Mouse (Mus musculus): ENCODE data around the gene Cyp4f18. TPM values are rescaled to one million over a fixed set of nuclear protein-coding genes. Genes with fewer than 3 reads are reported as not detected.
"Not testable (repeated sequence)": the region's sequence is repeated elsewhere in the genome, so short reads cannot be mapped to it uniquely, and the experiment has no call there.

Cyp4f18 gene
- polyA plus RNA-seq, 1 experiment from 2014 or later: 0.20 TPM

- no peak for ATAC-seq (ENCODE audit: low FRiP score)
- H3K27ac ChIP-seq: no peak overlapping the region
- no peaks in the 10 kb centered on the region for H3K27me3 ChIP-seq (ENCODE audit: control insufficient read depth, insufficient read depth, low read length)
- H3K9ac ChIP-seq: no peak overlapping the region
- no peaks in the 10 kb centered on the region for H3K4me1 ChIP-seq (replicated peaks; ENCODE audit: control insufficient read depth, insufficient read depth, low read length)
- no peak overlapping the region for H3K4me2 ChIP-seq (replicated peaks)
- no peak overlapping the region for H3K4me3 ChIP-seq (replicated peaks; ENCODE audit: low read length)
- no peak for DNase-seq (ENCODE audit: low spot score)
- H3K9me3 ChIP-seq (ENCODE audit: control insufficient read depth, low read length): peaks cover 4% of the 10 kb centered on the region; the same call in 1 of the 2 replicates
- H3K36me3 ChIP-seq (replicated peaks; ENCODE audit: control insufficient read depth, insufficient read depth): peaks cover 45% of the 10 kb centered on the region
These were observed 43.0 kb downstream of the Cyp4f18 start for GRCm38 (mm10) chr8:71966411-71966810.

GRCm38 (mm10) chr8:71965166-71965565 is 44.3 kb downstream of the Cyp4f18 start:
- H3K36me3 ChIP-seq (replicated peaks; ENCODE audit: control insufficient read depth, insufficient read depth): peaks cover 45% of the 10 kb centered on the region

GRCm38 (mm10) chr8:71964051-71964450 is 45.4 kb downstream of the Cyp4f18 start:
- 93% methylated on average over 3 of the region's 3 CpGs for WGBS
- Histone ChIP-seq H3K36me3 (replicated peaks; ENCODE audit: control insufficient read depth, insufficient read depth) (peaks cover 35% of the 10 kb centered on the region), H3K27me3 (ENCODE audit: control insufficient read depth, insufficient read depth, low read length) (no peaks in the 10 kb centered on the region)

More at GRCm38 (mm10) chr8:71965166-71965565, 44.3 kb downstream of the Cyp4f18 start:
- Histone ChIP-seq H3K27me3 (ENCODE audit: control insufficient read depth, insufficient read depth, low read length) (no peaks in the 10 kb centered on the region), H3K4me3 (replicated peaks; ENCODE audit: low read length) (no peak overlapping the region), H3K4me2 (replicated peaks) (no peak overlapping the region), H3K9me3 (ENCODE audit: control insufficient read depth, low read length) (peaks cover 4% of the 10 kb centered on the region; the same call in 1 of the 2 replicates), H3K27ac (no peak overlapping the region), H3K4me1 (replicated peaks; ENCODE audit: control insufficient read depth, insufficient read depth, low read length) (no peaks in the 10 kb centered on the region), H3K9ac (no peak overlapping the region)
- no peak for DNase-seq (ENCODE audit: low spot score)
- WGBS: 97% methylated on average over 2 of the region's 2 CpGs
- ATAC-seq (ENCODE audit: low FRiP score): no peak

GRCm38 (mm10) chr8:71961796-71962195 is 47.6 kb downstream of the Cyp4f18 start:
- Histone ChIP-seq H3K9ac (no peak overlapping the region), H3K9me3 (ENCODE audit: control insufficient read depth, low read length) (peaks cover 4% of the 10 kb centered on the region; the same call in 1 of the 2 replicates), H3K27ac (no peak overlapping the region), H3K4me3 (replicated peaks; ENCODE audit: low read length) (no peak overlapping the region), H3K27me3 (ENCODE audit: control insufficient read depth, insufficient read depth, low read length) (no peaks in the 10 kb centered on the region), H3K4me2 (replicated peaks) (no peak overlapping the region), H3K36me3 (replicated peaks; ENCODE audit: control insufficient read depth, insufficient read depth) (peaks cover 14% of the 10 kb centered on the region), H3K4me1 (replicated peaks; ENCODE audit: control insufficient read depth, insufficient read depth, low read length) (no peaks in the 10 kb centered on the region)
- DNase-seq (ENCODE audit: low spot score) (no peak), ATAC-seq (ENCODE audit: low FRiP score) (no peak)
- 93% methylated on average over 5 of the region's 5 CpGs for WGBS

More at GRCm38 (mm10) chr8:71964051-71964450, 45.4 kb downstream of the Cyp4f18 start:
- DNase-seq (ENCODE audit: low spot score): no peak
- peaks cover 4% of the 10 kb centered on the region; the same call in 1 of the 2 replicates for H3K9me3 ChIP-seq (ENCODE audit: control insufficient read depth, low read length)
- no peak for ATAC-seq (ENCODE audit: low FRiP score)
- H3K4me2 ChIP-seq (replicated peaks): no peak overlapping the region
- H3K4me1 ChIP-seq (replicated peaks; ENCODE audit: control insufficient read depth, insufficient read depth, low read length): no peaks in the 10 kb centered on the region
- H3K27ac ChIP-seq: no peak overlapping the region
- no peak overlapping the region for H3K9ac ChIP-seq
- H3K4me3 ChIP-seq (replicated peaks; ENCODE audit: low read length): no peak overlapping the region

DNA sequence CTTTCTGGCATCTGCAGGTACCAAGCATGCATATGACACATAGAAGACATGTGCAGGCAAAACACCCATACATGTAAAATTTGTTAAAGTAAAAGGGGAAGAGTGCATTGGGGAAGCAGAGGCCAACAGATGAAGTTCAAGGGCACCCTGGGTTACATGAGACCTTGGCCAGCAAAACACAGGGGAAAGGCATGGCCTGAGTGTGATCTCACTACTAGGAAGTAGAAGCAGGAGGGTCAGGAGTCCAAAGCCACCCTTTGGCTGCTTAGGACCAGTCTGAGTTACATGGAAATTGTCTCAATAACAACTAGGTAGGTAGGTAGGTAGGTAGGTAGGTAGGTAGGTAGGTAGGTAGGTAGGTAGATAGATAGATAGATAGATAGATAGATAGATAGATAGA is 48.9 kb downstream of the Cyp4f18 start:
- H3K4me2 ChIP-seq (replicated peaks): no peak overlapping the region

DNA sequence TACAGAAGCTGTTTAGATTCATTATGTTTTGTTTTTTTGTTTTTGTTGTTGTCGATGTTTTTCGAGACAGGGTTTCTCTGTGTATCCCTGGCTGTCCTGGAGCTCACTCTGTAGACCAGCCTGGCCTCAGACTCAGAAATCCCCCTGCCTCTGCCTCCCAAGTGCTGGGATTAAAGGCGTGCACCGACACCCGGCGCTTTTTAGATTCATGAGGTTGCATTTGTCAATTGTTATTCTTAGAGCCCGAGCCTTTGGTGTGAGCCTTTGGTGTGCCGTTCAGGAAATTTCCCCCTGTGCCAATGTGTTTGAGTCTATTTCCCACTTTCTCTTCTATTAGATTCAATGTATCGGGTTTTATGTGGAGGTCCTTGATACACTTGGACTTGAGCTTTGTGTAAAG is 54.8 kb downstream of the Cyp4f18 start:
- DNase-seq (ENCODE audit: low spot score) (no peak), ATAC-seq (ENCODE audit: low FRiP score) (no peak)
- H3K4me2 ChIP-seq (replicated peaks): no peak overlapping the region
- peaks cover 12% of the 10 kb centered on the region for H3K4me1 ChIP-seq (replicated peaks; ENCODE audit: control insufficient read depth, insufficient read depth, low read length)
- 0 out of 2 replicates have a peak, but pooled peaks cover 5% of the 10 kb centered on the region for H3K36me3 ChIP-seq (replicated peaks; ENCODE audit: control insufficient read depth, insufficient read depth)
- H3K9ac ChIP-seq: no peak overlapping the region
- H3K4me3 ChIP-seq (replicated peaks; ENCODE audit: low read length): no peak overlapping the region
- H3K9me3 ChIP-seq (ENCODE audit: control insufficient read depth, low read length): peaks cover 28% of the 10 kb centered on the region
- no peaks in the 10 kb centered on the region for H3K27me3 ChIP-seq (ENCODE audit: control insufficient read depth, insufficient read depth, low read length)
- no peak overlapping the region for H3K27ac ChIP-seq
- 97% methylated on average over 9 of the region's 9 CpGs for WGBS

More for the DNA sequence above, 48.9 kb downstream of the Cyp4f18 start:
- peaks cover under 1% of the 10 kb centered on the region; the same call in 1 of the 2 replicates for H3K36me3 ChIP-seq (replicated peaks; ENCODE audit: control insufficient read depth, insufficient read depth)
- DNase-seq (ENCODE audit: low spot score) (no peak), ATAC-seq (ENCODE audit: low FRiP score) (no peak)
- H3K9ac ChIP-seq: no peak overlapping the region
- H3K4me3 ChIP-seq (replicated peaks; ENCODE audit: low read length): no peak overlapping the region
- H3K27ac ChIP-seq: no peak overlapping the region
- peaks cover 12% of the 10 kb centered on the region for H3K9me3 ChIP-seq (ENCODE audit: control insufficient read depth, low read length)
- no peaks in the 10 kb centered on the region for H3K27me3 ChIP-seq (ENCODE audit: control insufficient read depth, insufficient read depth, low read length)
- no peaks in the 10 kb centered on the region for H3K4me1 ChIP-seq (replicated peaks; ENCODE audit: control insufficient read depth, insufficient read depth, low read length)

- H3K4me2 ChIP-seq (replicated peaks); DNase-seq (ENCODE audit: low spot score); H3K27ac ChIP-seq; H3K9ac ChIP-seq; H3K36me3 ChIP-seq (replicated peaks; ENCODE audit: control insufficient read depth, insufficient read depth); ATAC-seq (ENCODE audit: low FRiP score); H3K4me3 ChIP-seq (replicated peaks; ENCODE audit: low read length); H3K27me3 ChIP-seq (ENCODE audit: control insufficient read depth, insufficient read depth, low read length): not testable (repeated sequence)
- peaks cover 28% of the 10 kb centered on the region for H3K9me3 ChIP-seq (ENCODE audit: control insufficient read depth, low read length)
- peaks cover 12% of the 10 kb centered on the region for H3K4me1 ChIP-seq (replicated peaks; ENCODE audit: control insufficient read depth, insufficient read depth, low read length)
- 98% methylated on average over 16 of the region's 16 CpGs for WGBS
These were observed 56.3 kb downstream of the Cyp4f18 start for GRCm38 (mm10) chr8:71952961-71953700.

DNA sequence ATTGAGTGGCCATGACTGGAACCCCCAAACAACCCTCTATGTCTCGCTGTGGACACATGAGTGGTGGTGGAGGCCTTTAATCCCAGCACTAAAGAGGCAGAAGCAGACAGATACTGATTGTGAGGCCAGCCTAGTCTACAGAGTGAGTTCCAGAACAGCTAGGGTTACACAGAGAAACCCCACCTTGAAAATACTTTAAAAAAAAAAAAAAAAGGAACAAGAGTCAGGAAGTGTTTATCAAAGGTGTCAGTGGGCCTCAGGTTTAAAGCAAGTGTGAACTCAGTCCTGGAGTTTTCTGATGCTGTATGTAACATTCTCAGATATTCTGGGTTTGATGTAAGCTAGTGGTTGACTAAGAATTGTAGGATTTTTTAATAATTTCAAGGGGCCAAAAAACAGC is 56.9 kb downstream of the Cyp4f18 start:
- H3K4me1 ChIP-seq (replicated peaks; ENCODE audit: control insufficient read depth, insufficient read depth, low read length): peaks cover 12% of the 10 kb centered on the region
- WGBS: 94% methylated on average over 1 of the region's 1 CpGs
- H3K4me3 ChIP-seq (replicated peaks; ENCODE audit: low read length): no peak overlapping the region
- H3K9ac ChIP-seq: no peak overlapping the region
- 0 out of 2 replicates have a peak, but pooled peaks cover 5% of the 10 kb centered on the region for H3K36me3 ChIP-seq (replicated peaks; ENCODE audit: control insufficient read depth, insufficient read depth)
- no peak overlapping the region; the same call in 1 of the 2 replicates for H3K4me2 ChIP-seq (replicated peaks)
- ATAC-seq (ENCODE audit: low FRiP score): no peak
- H3K27me3 ChIP-seq (ENCODE audit: control insufficient read depth, insufficient read depth, low read length): no peaks in the 10 kb centered on the region
- peaks cover 28% of the 10 kb centered on the region for H3K9me3 ChIP-seq (ENCODE audit: control insufficient read depth, low read length)
- DNase-seq (ENCODE audit: low spot score): no peak
- H3K27ac ChIP-seq: no peak overlapping the region

DNA sequence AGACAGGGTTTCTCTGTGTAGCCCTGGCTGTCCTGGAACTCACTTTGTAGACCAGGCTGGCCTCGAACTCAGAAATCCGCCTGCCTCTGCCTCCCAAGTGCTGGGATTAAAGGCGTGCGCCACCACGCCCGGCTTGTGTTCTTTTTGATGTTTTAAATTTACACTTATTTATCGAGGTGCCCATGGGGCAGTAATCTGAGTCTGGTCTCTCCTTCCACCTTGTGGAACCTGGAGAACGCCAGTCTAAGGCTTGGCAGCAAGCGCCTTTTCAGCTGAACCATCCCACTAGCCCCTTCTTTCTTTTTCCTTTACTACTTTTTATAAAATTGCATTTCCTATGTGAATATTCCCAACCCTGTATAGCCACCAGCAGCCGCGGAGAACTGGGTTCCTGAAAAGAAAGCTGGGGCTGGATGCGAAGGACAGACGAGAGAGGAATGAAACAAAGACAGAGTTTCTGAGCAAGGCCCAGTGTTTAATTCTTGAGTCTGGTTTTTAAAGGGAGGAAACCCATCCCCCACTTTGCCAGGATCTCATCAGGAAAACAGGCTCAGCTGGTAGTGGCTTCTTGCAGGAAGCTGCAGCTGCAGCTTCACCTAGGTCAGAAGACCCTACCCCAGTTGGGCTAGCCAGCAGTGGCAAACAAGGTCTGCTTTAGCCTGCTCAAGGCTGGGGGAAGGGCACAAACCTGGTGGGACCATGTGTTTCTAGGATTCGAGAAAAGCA is 57.8 kb downstream of the Cyp4f18 start:
- no peak for ATAC-seq (ENCODE audit: low FRiP score)
- peaks cover 27% of the 10 kb centered on the region for H3K9me3 ChIP-seq (ENCODE audit: control insufficient read depth, low read length)

More for the DNA sequence above, 57.8 kb downstream of the Cyp4f18 start:
- Histone ChIP-seq H3K4me3 (replicated peaks; ENCODE audit: low read length) (peak overlapping the region; percentile 56), H3K4me2 (replicated peaks) (peak overlapping the region; percentile 58), H3K27ac (no peak overlapping the region), H3K36me3 (replicated peaks; ENCODE audit: control insufficient read depth, insufficient read depth) (0 out of 2 replicates have a peak, but pooled peaks cover 5% of the 10 kb centered on the region), H3K27me3 (ENCODE audit: control insufficient read depth, insufficient read depth, low read length) (no peaks in the 10 kb centered on the region), H3K4me1 (replicated peaks; ENCODE audit: control insufficient read depth, insufficient read depth, low read length) (peaks cover 12% of the 10 kb centered on the region), H3K9ac (peak overlapping the region; percentile 68)
- no peak for DNase-seq (ENCODE audit: low spot score)
- whole genome bisulfite sequencing: 46% methylated on average over 14 of the region's 14 CpGs
